Mouse (Mus musculus) mesoderm, embryonic 11.5 days (tissue): ENCODE measurements around the gene Rhpn2.

Experiments
- DNase-seq: peaks from one replicate; pipeline ENCODE4 v3.0.0-alpha.2; 2012; ENCODE audit warnings: low read depth, low spot score

Rhpn2 gene

DNA sequence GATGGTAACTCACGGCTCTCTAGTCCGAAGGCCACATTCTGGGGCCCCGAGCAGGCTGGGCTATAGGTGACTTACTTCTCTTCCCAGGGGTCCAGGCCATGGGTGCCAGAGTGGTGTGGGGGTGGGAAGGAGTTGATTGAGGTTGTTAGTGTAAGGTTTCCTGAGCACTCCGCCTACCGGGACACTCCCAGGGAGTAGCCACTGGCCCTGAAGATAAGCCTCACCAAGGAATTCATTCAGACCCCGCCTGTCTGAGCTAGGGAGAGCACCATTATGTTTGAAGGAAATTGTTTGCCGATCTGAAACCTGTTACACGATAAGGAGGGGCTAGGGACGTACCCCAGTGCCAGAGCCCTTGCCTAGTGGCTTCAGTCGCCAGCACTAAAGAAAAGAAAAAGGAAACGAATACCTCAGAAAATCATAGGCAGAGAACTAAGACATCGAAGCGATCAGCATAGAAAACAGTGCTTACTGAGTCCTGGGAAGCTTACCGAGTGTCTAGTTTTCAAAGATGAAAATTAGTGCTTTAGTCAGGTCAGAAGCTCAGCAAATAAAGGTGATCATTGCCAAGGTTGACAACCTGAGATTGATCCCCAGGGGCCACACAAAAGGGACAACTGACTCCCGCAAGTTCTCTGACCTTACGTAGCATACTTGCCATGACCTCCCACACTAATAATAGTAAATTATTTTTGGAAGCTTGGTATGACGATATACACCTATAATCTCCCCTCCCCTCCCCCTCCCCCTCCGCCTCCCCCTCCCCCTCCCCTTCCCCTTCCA lies 14.1 kb downstream of the Rhpn2 start:
- DNase-seq: no peak

- DNase-seq: no peak
These were observed 15.1 kb downstream of the Rhpn2 start for GRCm38 (mm10) chr7:35349022-35349421.

DNA sequence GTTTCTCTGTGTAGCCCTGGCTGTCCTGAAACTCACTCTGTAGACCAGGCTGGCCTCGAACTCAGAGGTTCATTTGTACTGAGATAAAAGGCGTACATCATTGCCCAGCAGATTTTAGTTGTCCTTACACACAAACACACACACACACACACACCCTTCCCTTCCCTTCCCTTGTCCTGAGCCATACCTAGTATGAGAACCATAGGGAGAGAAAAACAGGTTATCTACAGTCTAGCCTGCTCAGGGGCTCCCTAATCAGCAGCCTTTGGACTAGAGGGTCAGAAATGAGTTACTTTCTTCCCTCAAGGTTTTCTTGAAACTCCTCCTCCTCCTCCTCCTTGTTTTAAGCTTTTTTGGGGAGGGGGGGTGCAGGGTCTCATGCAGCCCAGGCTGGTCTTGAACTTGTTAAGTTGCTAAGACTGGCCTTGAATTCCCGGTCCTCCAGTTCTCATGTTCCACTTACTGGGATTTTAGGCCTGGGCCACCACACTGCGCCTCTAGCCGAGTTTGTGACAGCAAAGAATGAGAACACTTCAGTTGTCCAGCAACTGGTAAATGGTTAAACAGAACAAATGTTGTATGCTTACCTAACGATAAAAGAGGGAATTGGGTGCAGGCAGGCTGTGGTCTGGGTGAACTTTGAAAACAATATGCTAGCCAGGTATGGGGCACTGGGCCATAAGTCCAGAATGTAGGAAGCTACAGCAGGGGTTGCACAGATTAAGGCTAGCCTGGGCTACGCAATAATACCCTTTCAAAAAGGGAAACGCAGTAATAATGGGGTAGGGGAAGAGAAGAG lies 16.1 kb downstream of the Rhpn2 start:
- DNase-seq: no peak

GRCm38 (mm10) chr7:35351155-35351554 lies 17.2 kb downstream of the Rhpn2 start:
- DNase-seq: no peak

DNA sequence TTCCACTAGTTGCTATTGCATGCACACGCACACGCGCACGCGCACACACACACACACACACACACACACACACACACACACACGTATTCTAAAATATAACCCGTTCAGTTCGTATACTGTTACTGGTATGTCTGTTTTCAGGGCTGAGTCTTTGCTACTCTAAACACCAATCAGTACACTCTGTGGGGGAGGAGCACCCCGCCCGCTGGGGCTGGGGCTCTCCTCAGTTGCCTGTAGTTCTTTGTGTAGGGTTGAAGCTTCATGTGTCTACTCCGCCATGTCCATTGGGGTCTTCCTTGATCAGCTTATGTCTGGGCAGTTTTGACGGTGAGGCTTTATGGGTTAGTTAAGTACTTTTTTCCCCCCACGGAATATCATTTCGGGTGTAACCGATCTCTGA lies 19.3 kb downstream of the Rhpn2 start:
- DNase-seq: no peak

GRCm38 (mm10) chr7:35355303-35355872 lies 21.4 kb downstream of the Rhpn2 start:
- DNase-seq: no peak

DNA sequence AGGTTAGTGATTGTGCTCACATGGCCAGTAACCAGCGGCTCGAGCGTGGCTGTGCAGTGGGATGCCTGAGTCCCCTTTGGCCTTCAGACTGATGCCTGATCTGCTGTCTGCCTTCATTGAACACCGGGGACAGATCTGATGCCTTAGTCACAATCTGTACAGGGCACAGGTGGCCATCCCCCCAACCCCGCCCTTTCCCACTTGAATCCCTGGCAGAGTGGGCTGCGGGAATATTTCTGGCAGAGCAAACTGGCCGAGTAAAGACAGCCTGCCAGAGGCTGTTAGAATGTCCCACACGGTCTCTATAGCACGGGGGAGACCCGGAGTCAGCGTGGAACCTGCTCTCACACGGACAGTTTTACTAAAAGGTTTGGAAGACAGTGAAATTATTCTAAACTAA lies 23.7 kb downstream of the Rhpn2 start:
- DNase-seq: no peak

DNA sequence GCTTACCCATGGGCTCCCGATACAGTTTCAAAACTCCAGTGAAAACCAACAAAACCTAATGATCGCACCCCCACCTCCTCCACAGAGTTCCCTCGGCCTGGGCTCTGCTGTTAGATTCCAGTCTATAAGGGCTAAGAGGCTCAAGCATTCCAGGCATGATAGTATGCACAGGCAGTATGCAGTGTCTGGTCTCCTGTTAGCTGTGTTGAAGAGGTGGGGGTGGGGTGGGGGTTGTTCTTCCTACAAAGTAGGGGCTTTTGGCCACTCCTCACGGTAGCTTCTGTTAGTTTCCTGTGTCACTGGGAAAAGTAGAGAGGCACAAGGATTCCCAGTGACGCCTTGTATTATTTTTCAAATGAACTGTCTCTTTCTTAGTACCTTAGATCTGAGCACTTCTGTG lies 28.3 kb downstream of the Rhpn2 start:
- no peak for DNase-seq

- DNase-seq: no peak
These were observed 28.9 kb downstream of the Rhpn2 start for GRCm38 (mm10) chr7:35362868-35363267.

- DNase-seq: peak; percentile 18
These were observed 31.4 kb downstream of the Rhpn2 start for GRCm38 (mm10) chr7:35365161-35365910.

- DNase-seq: no peak
These were observed 37.1 kb downstream of the Rhpn2 start for GRCm38 (mm10) chr7:35371096-35371495.

- no peak for DNase-seq
These were observed 38.6 kb downstream of the Rhpn2 start for GRCm38 (mm10) chr7:35372483-35373017.

GRCm38 (mm10) chr7:35373146-35373989 lies 39.4 kb downstream of the Rhpn2 start:
- no peak for DNase-seq

DNA sequence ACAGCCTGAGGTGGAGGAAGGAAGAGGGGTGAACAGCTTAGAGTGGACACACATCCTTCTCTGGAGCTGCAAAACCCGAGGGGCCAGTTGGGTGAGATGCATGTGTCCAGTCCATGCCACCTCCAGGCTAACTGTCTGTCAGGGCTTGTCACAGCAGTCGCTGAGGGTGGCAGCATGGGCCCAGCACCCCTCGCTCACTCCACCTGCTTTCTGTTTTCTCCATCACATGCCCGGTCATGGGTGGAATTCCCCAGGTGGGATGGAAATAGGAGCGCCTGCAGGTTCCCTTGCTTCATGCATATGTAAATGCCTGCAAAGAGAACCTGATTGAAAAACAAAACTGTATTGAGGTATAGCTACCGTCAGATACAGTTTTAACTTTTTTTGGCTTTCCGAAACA lies 40.3 kb downstream of the Rhpn2 start:
- no peak for DNase-seq

- no peak for DNase-seq
These were observed 42.7 kb downstream of the Rhpn2 start for GRCm38 (mm10) chr7:35376623-35377022.

DNA sequence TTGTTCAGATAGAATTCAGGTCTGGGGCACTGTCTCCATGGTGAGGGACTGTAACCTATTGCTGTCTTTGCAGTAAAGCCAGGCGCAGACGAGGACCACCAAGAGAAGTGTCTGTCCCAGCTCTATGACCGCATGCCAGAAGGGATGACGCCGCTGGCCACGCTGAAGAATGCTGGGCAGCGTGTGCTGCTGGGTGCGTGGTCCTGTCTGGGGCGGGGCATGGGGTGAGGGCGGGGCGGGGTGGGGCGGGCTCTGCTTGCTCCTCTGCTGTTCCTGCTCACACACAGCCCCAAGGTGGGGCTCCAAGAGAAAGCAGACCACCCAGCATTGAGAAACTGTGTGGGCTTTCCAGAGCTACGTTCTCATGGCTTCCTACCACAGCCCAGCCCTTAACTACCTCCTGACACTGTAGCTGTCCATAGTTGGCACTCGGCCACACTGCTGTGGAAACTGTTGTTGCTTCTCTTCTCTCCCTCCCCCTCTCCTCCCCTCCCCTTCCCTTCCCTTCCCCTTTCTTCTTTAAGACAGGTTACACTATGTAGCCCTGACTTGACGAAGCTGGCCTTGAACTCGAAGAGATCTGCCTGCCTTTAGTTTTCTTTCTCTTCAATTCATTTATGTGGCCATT lies 45.6 kb downstream of the Rhpn2 start:
- DNase-seq: no peak

- no peak for DNase-seq
These were observed 46.4 kb downstream of the Rhpn2 start for GRCm38 (mm10) chr7:35380351-35380750.

DNA sequence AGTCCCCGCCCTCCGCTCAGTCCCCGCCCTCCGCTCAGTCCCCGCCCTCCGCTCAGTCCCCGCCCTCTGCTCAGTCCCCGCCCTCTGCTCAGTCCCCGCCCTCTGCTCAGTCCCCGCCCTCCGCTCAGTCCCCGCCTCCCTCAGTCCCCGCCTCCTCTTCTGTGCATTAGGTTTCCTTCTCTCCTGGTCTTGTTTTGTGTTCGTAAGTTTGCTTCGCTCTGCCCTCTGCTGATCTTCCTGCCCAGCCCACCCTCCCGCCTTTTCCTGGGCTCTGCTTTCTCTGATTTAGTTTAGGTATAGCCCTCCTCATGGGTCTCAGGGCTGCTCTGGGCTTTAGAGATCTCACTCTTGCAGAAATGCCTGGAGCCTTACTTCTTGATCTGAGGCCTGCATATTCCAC lies 47.9 kb downstream of the Rhpn2 start:
- no peak for DNase-seq

DNA sequence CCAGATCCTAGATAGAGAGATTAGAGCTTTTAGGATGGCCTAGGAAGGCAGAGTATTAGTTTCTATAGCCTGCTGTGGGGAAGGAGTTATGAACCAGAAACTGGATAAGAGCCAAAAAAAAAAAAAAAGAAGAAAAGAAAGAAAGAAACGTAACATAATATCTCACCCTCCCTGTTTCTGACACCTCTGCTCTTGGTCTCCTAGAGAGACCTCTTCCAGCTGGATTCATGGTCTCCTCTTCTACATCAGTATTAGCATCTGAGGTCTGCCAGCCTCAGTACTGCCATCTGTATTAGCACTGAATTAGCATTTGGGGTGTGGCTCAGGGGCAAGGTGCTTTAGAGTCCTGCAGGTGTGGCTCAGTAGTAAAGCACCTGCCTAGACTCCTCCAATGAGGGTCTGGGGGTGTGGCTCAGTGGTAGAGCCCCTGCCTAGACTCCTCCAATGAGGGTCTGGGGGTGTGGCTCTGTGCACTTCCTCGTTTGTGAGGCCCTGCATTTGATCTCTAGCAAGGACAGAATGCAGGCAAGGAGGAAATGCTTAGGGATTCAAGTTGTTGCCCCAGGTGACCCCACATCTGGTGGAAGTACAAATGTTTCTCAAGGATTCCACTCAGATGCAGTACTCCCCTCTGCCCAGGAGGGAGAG lies 48.9 kb downstream of the Rhpn2 start:
- DNase-seq: no peak

- no peak for DNase-seq
These were observed 52.6 kb downstream of the Rhpn2 start for GRCm38 (mm10) chr7:35386525-35386952.
